ENCODE assay signal across 13 mouse cellular contexts in the genomic region with DNA sequence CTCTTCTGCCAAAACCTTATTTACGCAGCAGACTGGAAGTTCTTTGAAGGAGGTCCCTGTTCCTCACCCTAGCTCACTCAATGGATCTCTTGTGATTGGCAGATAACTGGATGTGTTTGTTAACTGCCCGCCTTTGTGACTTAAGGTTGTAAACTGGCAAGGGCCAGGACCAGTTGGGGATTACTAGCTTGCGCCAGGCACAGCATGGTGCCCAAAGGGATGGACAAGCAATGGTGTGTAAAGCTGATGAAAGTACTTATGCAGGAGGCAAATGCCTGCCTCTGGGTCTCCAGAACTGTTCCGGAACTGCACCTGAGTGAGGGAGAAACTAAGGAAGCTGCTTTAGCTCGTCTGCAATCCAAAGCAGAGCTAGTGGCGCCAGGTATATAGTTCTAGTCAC. TPM values are rescaled to one million over a fixed set of nuclear protein-coding genes. Genes with fewer than 3 reads are reported as not detected.
DNase-seq lines count a peak whose midpoint lies in the region; ATAC-seq and TF ChIP-seq lines count a peak whose summit lies in the region.
"Had no signal": no experiment of that assay in that cellular context is flagged by ENCODE, and none has a peak within 500 bp of the region (broad histone marks: within the 10 kb centered on the region; RNA-seq: fewer than 3 reads in every experiment).

No protein-coding gene starts in this region.

- H3K4me2 ChIP-seq in hindbrain, embryonic 11.5 days (replicated peaks; ENCODE audit: low read depth, low read length), result no peak overlapping the region
- H3K4me2 ChIP-seq in hindbrain, embryonic 12.5 days (replicated peaks), result no peak overlapping the region

- no peak overlapping the region for H3K4me3 ChIP-seq in hindbrain, embryonic 11.5 days (ENCODE audit: low read depth, low read length)
- H3K4me3 ChIP-seq in hindbrain, embryonic 12.5 days, result no peak overlapping the region
- no peak overlapping the region for H3K4me3 ChIP-seq in testis, adult 2 months (ENCODE audit: control insufficient read depth, low read depth, low read length)

- H3K27ac ChIP-seq in hindbrain, embryonic 11.5 days (ENCODE audit: low read depth, low read length), result no peak overlapping the region
- H3K27ac ChIP-seq in hindbrain, embryonic 12.5 days, result no peak overlapping the region
- H3K27ac ChIP-seq in testis, adult 2 months (ENCODE audit: control insufficient read depth, insufficient read depth, low read depth, low read length), result peak overlapping the region; percentile 25; the same call in 1 of the 2 replicates
- H3K27ac ChIP-seq: neural tube, embryonic 12.5 days had no signal

- no peak for TF ChIP-seq CTCF in testis, adult 2 months (IDR thresholded peaks at IDR 0.05; ENCODE audit: control insufficient read depth, insufficient read depth, insufficient replicate concordance, low read depth, low read length)

- no peak for TF ChIP-seq POLR2A in testis, adult 2 months (IDR thresholded peaks at IDR 0.05; ENCODE audit: control insufficient read depth, low read depth, low read length)

- H3K27me3 ChIP-seq in hindbrain, embryonic 11.5 days (ENCODE audit: control insufficient read depth, insufficient read depth, low read length), result 0 out of 2 replicates have a peak, but pooled peaks cover 2% of the 10 kb centered on the region
- peaks cover 14% of the 10 kb centered on the region; the same call in 1 of the 2 replicates for H3K27me3 ChIP-seq in hindbrain, embryonic 12.5 days
- no peaks in the 10 kb centered on the region for H3K27me3 ChIP-seq in testis, adult 2 months (ENCODE audit: control insufficient read depth, insufficient read depth, low read length)
- H3K27me3 ChIP-seq: forebrain, embryonic 15.5 days; neural tube, embryonic 12.5 days had no signal

- H3K9ac ChIP-seq in hindbrain, embryonic 11.5 days (ENCODE audit: low read depth, low read length), result no peak overlapping the region
- no peak overlapping the region for H3K9ac ChIP-seq in hindbrain, embryonic 12.5 days

- no peak for ATAC-seq in hindbrain, embryonic 11.5 days (ENCODE audit: low FRiP score)
- ATAC-seq in hindbrain, embryonic 12.5 days (ENCODE audit: low FRiP score), result no peak
- ATAC-seq in activated CD4-positive, CD25-positive, alpha-beta regulatory T cell, adult 4 months, result no peak

- no peaks in the 10 kb centered on the region for H3K9me3 ChIP-seq in hindbrain, embryonic 11.5 days (ENCODE audit: control insufficient read depth, low read length)
- H3K9me3 ChIP-seq in hindbrain, embryonic 12.5 days (replicated peaks), result no peaks in the 10 kb centered on the region
- H3K9me3 ChIP-seq: embryonic facial prominence, embryonic 10.5 days; forebrain, embryonic 15.5 days; neural tube, embryonic 12.5 days had no signal

- no peaks in the 10 kb centered on the region for H3K36me3 ChIP-seq in hindbrain, embryonic 11.5 days (ENCODE audit: control insufficient read depth, insufficient read depth, low read length)
- no peaks in the 10 kb centered on the region for H3K36me3 ChIP-seq in hindbrain, embryonic 12.5 days
- no peaks in the 10 kb centered on the region for H3K36me3 ChIP-seq in testis, adult 2 months (ENCODE audit: control insufficient read depth, insufficient read depth, low read length)
- H3K36me3 ChIP-seq: forebrain, embryonic 15.5 days; neural tube, embryonic 12.5 days had no signal

- peak; percentile 12 for DNase-seq in hindbrain, embryonic 11.5 days (ENCODE audit: low spot score)
- DNase-seq in testis, postnatal 10 days (ENCODE audit: low spot score), result no peak
- DNase-seq in cerebellum, postnatal 14 days, result peak; percentile 30 to 42
- DNase-seq in spleen, postnatal 14 days (ENCODE audit: low spot score in 2 of 2), result no peak
- DNase-seq: gastrocnemius, postnatal 25 days; lung, adult 18-20 months; right cerebral cortex, adult 18-20 months had no signal

- H3K4me1 ChIP-seq in hindbrain, embryonic 11.5 days (replicated peaks; ENCODE audit: control insufficient read depth, insufficient read depth, low read length), result no peaks in the 10 kb centered on the region
- H3K4me1 ChIP-seq in hindbrain, embryonic 12.5 days, result no peaks in the 10 kb centered on the region
- peaks cover 8% of the 10 kb centered on the region for H3K4me1 ChIP-seq in testis, adult 2 months (ENCODE audit: control insufficient read depth, insufficient read depth, low read length)
- H3K4me1 ChIP-seq: embryonic facial prominence, embryonic 10.5 days; forebrain, embryonic 15.5 days; neural tube, embryonic 12.5 days had no signal

- 31% methylated on average over 6 of the region's 6 CpGs for WGBS in hindbrain, embryonic 11.5 days
- 33% methylated on average over 6 of the region's 6 CpGs for WGBS in hindbrain, embryonic 12.5 days

RNA-seq across cellular contexts. Expression of a gene that starts 29.8 kb away (rescaled TPM):
- 20.3 and 23.4 TPM in 2 replicates for polyA plus RNA-seq in hindbrain, embryonic 11.5 days (2014; fragmentation: Nextera tagmentation; extraction: Ambion mirVana)
- polyA plus RNA-seq in hindbrain, embryonic 12.5 days (2016; fragmentation: Nextera tagmentation; extraction: Ambion mirVana), result 18.7 and 19.7 TPM in 2 replicates
- polyA plus RNA-seq in testis, adult 2 months (2012; rRNA removed), result 2.1 and 2.3 TPM in 2 replicates
- polyA plus RNA-seq in activated CD4-positive, CD25-positive, alpha-beta regulatory T cell, adult 4 months (2017; shearing (Covaris generic)), result 10 to 100 TPM; 26.8 to 29.1 TPM

RNA-seq across cellular contexts. Expression of a gene that starts 54.7 kb away (rescaled TPM):
- 5.6 and 8.2 TPM in 2 replicates for polyA plus RNA-seq in hindbrain, embryonic 11.5 days (2014; fragmentation: Nextera tagmentation; extraction: Ambion mirVana)
- polyA plus RNA-seq in hindbrain, embryonic 12.5 days (2016; fragmentation: Nextera tagmentation; extraction: Ambion mirVana), result 8.0 and 9.5 TPM in 2 replicates
- polyA plus RNA-seq in testis, adult 2 months (2012; rRNA removed), result 4.2 and 4.6 TPM in 2 replicates
- polyA plus RNA-seq in activated CD4-positive, CD25-positive, alpha-beta regulatory T cell, adult 4 months (2017; shearing (Covaris generic)), result 1 to 10 TPM; 1.7 to 2.1 TPM

Comparison
In these comparisons a context has a peak if more than half of its experiments do, and no peak if none do; other contexts are left out.
1. DNase-seq: peak in hindbrain, embryonic 11.5 days (single experiment) and cerebellum, postnatal 14 days (2 of 2); none in testis, postnatal 10 days (single experiment) and spleen, postnatal 14 days (0 of 2).